Mouse (Mus musculus): Measurements from ENCODE around the gene Pnn.

DNA sequence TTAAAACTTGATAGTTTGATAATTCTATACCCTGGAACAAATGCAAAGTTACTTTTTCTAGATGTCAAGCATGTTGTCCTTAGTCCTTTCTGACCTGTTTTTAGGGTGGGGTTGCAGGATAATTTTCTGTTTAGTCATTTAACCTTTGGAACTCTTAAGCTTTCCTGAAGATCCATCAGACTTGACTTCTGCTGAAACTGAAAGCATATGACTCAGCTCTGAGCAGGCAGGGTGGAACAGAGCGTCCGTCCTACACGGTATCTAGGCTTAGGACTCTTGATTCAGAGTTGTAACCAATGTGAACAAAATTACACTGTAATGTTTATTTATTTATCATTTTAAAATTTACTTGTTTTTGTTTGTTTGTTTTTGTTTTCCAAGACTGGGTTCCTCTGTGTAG lies 11.2 kb downstream of the Pnn start:
- TF ChIP-seq CTCF (IDR thresholded peaks at IDR 0.05; ENCODE audit: low read depth, low read length): no peak
- TF ChIP-seq GATA1 (IDR thresholded peaks at IDR 0.05; ENCODE audit: borderline replicate concordance, low read length): no peak
